Mouse (Mus musculus): Measurements from ENCODE around the gene Col15a1.

DNA sequence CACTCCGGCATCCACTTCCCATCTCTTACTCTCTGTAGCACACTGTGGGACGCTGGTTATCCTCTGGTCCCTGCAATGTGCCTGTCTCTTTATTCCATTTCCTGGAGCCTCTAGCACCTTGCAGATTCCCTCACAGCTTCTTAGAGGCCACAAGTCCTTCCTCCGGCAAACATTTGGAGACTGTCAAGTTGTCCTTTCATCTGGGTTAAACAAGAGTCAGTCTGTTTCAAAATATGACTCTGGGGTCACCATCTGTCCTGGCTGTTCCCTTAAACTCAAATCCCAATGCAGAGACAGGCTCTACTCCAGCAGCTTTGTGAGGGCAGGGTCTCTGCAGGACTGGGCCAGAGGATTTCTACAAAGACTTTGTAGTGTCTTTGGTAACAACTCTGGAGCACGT lies 19.1 kb downstream of the Col15a1 start:
- no peak for TF ChIP-seq CTCF (IDR thresholded peaks at IDR 0.05; ENCODE audit: borderline replicate concordance, extremely low read depth, insufficient read depth, insufficient read length)
- no peak for TF ChIP-seq POLR2A (IDR thresholded peaks at IDR 0.05; ENCODE audit: borderline replicate concordance, extremely low read depth, insufficient read depth, insufficient read length, poor library complexity, severe bottlenecking)
